Mouse (Mus musculus) stomach, postnatal 0 days (tissue): ENCODE data around the gene Gm6793.

Source experiments
- CTCF ChIP-seq: IDR thresholded peaks from 2 replicates; pipeline ENCODE4 v1.5.1; 2016; ENCODE audit warnings: antibody characterized with exemption, low read depth, mild to moderate bottlenecking, moderate library complexity
- EP300 ChIP-seq: optimal IDR thresholded peaks from 2 replicates; pipeline ENCODE3; 2016; ENCODE audit warnings: antibody characterized with exemption

DNA sequence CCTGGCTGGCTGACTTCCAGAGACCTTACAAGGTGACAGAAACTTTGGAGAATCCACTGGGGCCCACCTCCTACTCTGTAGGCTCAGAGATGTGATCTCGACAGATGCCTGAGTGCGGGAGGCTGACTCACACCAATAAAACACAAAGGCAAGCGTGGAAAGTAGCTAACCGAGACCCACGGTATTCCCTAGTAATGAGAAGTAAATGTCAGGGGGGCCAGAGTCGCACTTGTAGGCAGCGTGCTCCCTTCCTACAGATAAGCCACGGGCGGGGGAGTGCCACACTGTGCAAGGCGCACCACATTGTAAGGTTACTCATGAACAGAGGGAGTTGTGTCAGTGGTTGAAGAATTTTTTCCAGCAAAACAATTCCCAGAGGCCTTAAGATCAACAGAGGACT is 30.3 kb downstream of the Gm6793 start:
- TF ChIP-seq EP300 (no peak), CTCF (no peak)
